Mouse (Mus musculus) testis, postnatal 14 days (tissue): ENCODE measurements around the gene Mfsd6.

Source experiments
- DNase-seq: peaks from one replicate; pipeline ENCODE4 v3.0.0; 2021; ENCODE audit warnings: low spot score

Gene Mfsd6

GRCm38 (mm10) chr1:52640266-52640665 lies 87.0 kb downstream of the Mfsd6 start:
- no peak for DNase-seq

DNA sequence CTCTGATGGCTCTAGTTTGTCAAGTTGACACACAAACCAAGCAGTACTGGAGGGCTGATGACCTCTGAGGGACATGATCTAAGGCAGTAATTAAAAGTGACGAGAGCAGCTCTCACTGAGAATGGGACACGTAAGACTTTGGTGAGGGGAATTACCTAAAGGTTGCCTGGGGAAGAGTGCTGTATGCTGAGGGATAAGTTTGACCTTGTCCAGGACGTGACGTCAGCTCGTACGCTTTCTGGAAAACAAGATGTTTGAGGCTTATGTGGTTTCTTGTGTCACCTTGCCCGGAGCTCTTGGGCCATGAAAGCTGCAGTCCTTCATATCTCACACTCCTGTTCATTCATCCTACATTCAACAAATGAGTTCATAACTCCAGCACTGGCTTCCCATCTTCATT lies 88.2 kb downstream of the Mfsd6 start:
- DNase-seq: no peak

- DNase-seq: no peak
Observed at GRCm38 (mm10) chr1:52638101-52638500, 89.2 kb downstream of the Mfsd6 start.

DNA sequence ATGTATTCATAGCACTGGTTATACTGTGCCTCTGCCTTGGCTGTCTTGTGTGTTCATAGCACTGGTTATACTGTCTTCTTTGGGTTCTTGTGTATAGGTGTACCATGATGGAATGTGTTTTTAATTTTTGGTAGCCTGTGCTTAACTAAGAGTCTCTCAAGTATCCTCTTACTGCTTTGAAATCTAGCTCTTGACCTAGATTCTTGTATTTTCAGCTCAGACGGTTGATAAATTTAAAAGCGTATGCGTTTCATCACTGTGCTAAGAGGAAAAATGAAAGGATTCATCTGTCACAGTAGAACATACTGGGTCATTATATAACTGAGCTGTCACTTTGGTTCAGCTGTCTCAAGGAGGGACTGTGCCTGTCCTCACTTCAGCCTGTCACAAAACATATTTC lies 91.3 kb downstream of the Mfsd6 start:
- DNase-seq: no peak

DNA sequence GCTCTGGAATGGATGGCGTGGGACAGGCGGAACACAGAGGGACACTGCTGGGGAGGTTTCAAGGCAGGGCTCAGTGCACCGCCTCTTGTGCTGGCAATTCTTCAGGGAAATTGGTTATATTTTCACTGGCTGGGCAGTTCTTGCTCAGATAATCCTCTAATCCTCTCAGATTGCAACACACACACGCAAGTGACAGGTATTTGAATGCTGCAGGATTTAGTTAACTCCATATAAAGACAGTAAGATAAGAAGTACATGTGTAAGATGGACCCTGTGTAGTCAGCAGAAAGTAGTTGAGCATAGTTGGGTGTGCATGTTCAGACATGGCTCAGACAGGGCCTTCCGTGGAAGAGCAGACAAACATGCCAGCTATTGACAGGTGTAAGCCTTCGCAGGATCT lies 93.0 kb downstream of the Mfsd6 start:
- DNase-seq: no peak

GRCm38 (mm10) chr1:52631570-52631969 lies 95.7 kb downstream of the Mfsd6 start:
- DNase-seq: no peak

DNA sequence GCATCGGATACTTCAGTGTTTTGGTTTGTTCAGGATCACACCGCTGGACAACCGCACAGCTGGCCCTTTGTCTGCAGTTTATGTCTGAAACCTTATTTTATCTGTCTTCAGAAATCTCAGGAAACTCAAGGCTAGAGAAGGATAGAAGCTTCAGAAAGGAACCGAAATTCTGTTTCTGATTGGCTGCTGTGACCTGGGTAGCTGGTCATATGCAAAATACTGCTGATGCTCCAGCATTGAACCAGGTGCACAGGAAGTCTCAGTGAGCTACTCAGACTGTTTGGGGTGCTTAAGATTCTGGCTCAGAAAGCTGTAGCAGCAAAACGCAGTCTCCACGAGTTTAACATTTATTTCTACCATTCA lies 96.3 kb downstream of the Mfsd6 start:
- DNase-seq: peak; percentile 12

DNA sequence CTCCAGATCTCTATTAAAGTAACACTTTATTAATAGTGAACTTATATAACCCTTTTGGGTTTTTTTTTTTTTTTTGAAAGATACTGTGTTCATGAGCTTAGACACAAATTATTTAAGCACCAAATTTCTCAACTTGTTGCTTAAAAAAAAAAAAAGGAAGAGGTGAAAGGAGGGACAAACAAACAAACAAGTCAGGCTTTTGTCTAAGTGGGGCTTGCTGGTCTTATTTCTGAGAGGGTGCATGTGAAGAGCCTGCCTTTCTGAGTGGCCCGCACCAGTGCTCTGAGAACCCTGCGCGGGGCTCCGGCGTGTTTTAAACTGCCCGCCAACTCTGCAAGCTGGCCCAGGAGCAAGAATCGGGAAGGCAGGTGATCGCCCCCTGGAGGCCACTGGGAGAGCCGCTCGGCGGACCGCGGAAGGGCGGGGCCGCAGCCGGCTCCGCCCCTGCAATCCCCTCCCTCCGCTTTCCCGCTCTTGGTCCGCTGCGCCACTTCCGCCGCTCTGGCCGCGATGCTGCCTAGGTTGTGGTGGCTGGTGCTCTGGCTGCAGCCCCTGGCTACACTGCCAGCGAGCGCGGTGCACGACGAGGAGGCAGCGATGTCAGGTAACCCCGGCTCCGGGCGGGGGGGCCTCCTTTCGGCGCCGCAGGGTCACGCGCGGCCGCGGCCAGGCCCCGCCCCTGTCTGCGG lies 96.9 kb downstream of the Mfsd6 start, which contains the start of gene Nemp2:
TSS of gene Nemp2 (plus strand) at position 456 of the 689 bp plus-strand sequence.
- DNase-seq: peak; percentile 88

GRCm38 (mm10) chr1:52620442-52620841 lies 106.8 kb downstream of the Mfsd6 start:
- DNase-seq: no peak

DNA sequence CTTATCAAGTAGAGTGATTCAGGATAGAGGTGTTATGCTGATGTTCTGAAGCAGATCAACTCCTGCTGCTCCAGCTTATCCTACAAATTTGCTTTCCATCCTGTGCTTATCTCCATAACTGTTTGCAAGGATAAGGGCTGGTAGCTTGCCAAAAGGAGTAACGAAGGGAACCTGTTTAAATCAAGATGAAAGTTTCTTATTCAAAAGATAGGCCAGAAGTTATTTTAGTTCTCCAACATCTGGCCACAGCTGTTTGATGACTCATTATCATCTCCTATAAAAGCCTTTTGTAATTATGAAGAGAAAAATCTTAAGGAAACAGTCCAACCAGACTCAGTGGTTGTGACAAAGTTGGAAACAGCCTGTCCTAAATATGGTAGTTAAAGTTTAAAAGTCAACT lies 109.0 kb downstream of the Mfsd6 start:
- DNase-seq: no peak

DNA sequence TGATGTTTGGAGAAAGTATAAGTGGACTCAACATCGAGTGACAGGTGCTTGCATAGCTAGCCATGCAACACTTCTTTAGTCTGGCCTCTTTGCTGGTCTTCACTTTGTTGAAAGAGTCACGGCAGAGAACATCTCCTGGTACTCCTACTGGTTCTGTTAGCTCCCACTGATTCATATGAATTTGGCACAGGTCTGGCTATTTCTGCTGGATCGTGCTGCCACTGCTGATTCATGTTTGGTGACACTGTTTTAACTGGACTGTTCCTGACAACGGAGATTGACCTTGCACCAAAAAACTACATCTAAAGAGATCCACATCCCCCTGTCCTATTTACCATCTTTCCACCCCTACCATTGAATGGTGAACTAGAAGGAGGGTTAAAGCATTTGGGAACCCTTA lies 118.8 kb downstream of the Mfsd6 start:
- no peak for DNase-seq

DNA sequence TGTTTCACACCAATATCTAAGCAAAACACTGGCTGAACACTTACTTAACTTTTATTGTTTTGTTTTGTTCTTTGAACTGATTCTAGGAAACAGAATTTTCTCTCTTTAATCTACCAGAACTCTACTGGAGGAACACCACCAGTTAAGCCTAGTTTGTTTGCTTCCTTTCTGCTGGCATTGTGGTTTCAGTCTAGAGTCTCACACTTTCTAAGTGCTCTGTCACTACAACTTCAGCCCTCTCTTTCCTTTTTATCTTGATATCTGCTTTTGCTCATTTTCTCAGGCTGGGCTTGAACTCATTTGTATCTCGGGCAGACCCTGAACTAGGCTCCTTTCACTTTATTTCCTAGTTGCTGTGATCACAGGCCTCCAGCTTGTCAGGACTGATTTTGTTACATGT lies 119.6 kb downstream of the Mfsd6 start:
- DNase-seq: no peak
